Mouse (Mus musculus) lung, embryonic 16.5 days (tissue): ENCODE measurements around the gene Hspa1a. TPM values are rescaled to one million over a fixed set of nuclear protein-coding genes. Genes with fewer than 3 reads are reported as not detected.

ENCODE experiments used
- ATAC-seq: fragments of 200-750 bp; cut with Nextera tagmentation; 2 replicates; pipeline ENCODE4 v1.8.0; 2017; ENCODE audit warnings: low read depth, mild to moderate bottlenecking, moderate library complexity
- H3K27ac ChIP-seq: fragments of 300-500 bp; sonication (generic); 2 replicates; pipeline ENCODE4 v1.5.1; 2014; ENCODE audit warnings: mild to moderate bottlenecking, control low read depth, low read length
- H3K27me3 ChIP-seq: fragments of 300-500 bp; sonication (generic); 2 replicates; pipeline ENCODE4 v1.6.1; 2014; ENCODE audit warnings: low read depth, low read length, mixed read lengths; ENCODE audit not compliant: control insufficient read depth, insufficient read depth
- H3K36me3 ChIP-seq: fragments of 300-500 bp; sonication (generic); 2 replicates; pipeline ENCODE4 v1.6.1; 2014; ENCODE audit warnings: low read length; ENCODE audit not compliant: control insufficient read depth, insufficient read depth
- H3K4me1 ChIP-seq: fragments of 300-500 bp; sonication (generic); replicated peaks from 2 replicates; pipeline ENCODE4 v1.6.1; 2014; ENCODE audit warnings: low read length, mixed read lengths; ENCODE audit not compliant: control insufficient read depth, insufficient read depth
- H3K4me2 ChIP-seq: fragments of 300-500 bp; sonication (generic); 2 replicates; pipeline ENCODE4 v1.6.1; 2014; ENCODE audit warnings: low read depth, low read length, control low read depth
- H3K4me3 ChIP-seq: fragments of 300-500 bp; sonication (generic); 2 replicates; pipeline ENCODE4 v1.5.1; 2014; ENCODE audit warnings: mild to moderate bottlenecking, low read length, control low read depth
- H3K9ac ChIP-seq: fragments of 300-500 bp; sonication (generic); 2 replicates; pipeline ENCODE4 v1.6.1; 2014; ENCODE audit warnings: low read length, control low read depth
- H3K9me3 ChIP-seq: fragments of 300-500 bp; sonication (generic); 2 replicates; pipeline ENCODE4 v1.6.1; 2016; ENCODE audit warnings: low read length; ENCODE audit not compliant: control insufficient read depth
- WGBS: fragments of 180-500 bp; shearing (Covaris S2); extraction: QIAGEN DNeasy Blood & Tissue Kit; methylation state at CpG from one replicate; pipeline ENCODE4 v1.1.7; 2014; 5-methylcytosine and 5-hydroxymethylcytosine counted together
- polyA plus RNA-seq: library from polyadenylated mRNA; unstranded; fragments of >200 nt; fragmentation: Nextera tagmentation; extraction: Ambion mirVana; gene quantifications from 2 replicates; pipeline ENCODE4 v1.2.1, GENCODE M21; 2015

The Hspa1a gene
- polyA plus RNA-seq, 1 experiment from 2014 or later, result 4.4 TPM

DNA sequence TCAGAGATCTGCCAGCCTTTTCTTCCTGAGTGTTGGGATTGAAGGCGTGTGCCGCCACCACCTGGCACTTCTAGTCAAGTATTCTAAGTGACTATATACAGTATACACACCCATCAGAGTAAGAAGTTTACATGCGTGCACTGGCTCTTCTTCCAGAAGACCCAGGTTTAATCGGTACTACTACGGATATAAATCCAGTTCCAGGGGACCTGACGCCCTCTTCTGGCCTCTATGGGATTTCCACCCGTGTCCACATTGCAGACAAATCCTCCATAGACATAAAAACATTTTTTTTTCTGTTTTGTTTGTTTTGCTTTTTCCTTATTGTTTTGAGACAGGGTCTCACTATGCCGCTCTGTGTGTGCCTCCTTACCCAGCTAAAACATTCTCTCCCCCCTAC is 24.4 kb downstream of the Hspa1a start:
- no peak overlapping the region for H3K4me2 ChIP-seq
- H3K4me3 ChIP-seq, result no peak overlapping the region
- no peaks in the 10 kb centered on the region for H3K27me3 ChIP-seq
- H3K9ac ChIP-seq, result no peak overlapping the region
- no peak for ATAC-seq
- H3K9me3 ChIP-seq, result no peaks in the 10 kb centered on the region
- H3K27ac ChIP-seq, result no peak overlapping the region
- peaks cover 14% of the 10 kb centered on the region; the same call in 1 of the 2 replicates for H3K36me3 ChIP-seq
- WGBS, result 19% methylated on average over 8 of the region's 8 CpGs
- peaks cover 14% of the 10 kb centered on the region for H3K4me1 ChIP-seq

- no peak overlapping the region for H3K27ac ChIP-seq
- no peaks in the 10 kb centered on the region for H3K9me3 ChIP-seq
- peaks cover 14% of the 10 kb centered on the region; the same call in 1 of the 2 replicates for H3K36me3 ChIP-seq
- H3K4me2 ChIP-seq, result no peak overlapping the region
- ATAC-seq, result no peak
- 86% methylated on average over 5 of the region's 5 CpGs for WGBS
- H3K4me1 ChIP-seq, result peaks cover 17% of the 10 kb centered on the region
- H3K9ac ChIP-seq, result no peak overlapping the region
- no peak overlapping the region for H3K4me3 ChIP-seq
- H3K27me3 ChIP-seq, result no peaks in the 10 kb centered on the region
Observed at GRCm38 (mm10) chr17:34946486-34947140, 25.3 kb downstream of the Hspa1a start.

GRCm38 (mm10) chr17:34944362-34944761 is 27.6 kb downstream of the Hspa1a start:
- Histone ChIP-seq H3K4me2 (no peak overlapping the region), H3K9ac (no peak overlapping the region), H3K4me3 (no peak overlapping the region), H3K27ac (no peak overlapping the region), H3K4me1 (peaks cover 5% of the 10 kb centered on the region), H3K36me3 (peaks cover under 1% of the 10 kb centered on the region; the same call in 1 of the 2 replicates), H3K27me3 (no peaks in the 10 kb centered on the region), H3K9me3 (no peaks in the 10 kb centered on the region)
- no peak for ATAC-seq

DNA sequence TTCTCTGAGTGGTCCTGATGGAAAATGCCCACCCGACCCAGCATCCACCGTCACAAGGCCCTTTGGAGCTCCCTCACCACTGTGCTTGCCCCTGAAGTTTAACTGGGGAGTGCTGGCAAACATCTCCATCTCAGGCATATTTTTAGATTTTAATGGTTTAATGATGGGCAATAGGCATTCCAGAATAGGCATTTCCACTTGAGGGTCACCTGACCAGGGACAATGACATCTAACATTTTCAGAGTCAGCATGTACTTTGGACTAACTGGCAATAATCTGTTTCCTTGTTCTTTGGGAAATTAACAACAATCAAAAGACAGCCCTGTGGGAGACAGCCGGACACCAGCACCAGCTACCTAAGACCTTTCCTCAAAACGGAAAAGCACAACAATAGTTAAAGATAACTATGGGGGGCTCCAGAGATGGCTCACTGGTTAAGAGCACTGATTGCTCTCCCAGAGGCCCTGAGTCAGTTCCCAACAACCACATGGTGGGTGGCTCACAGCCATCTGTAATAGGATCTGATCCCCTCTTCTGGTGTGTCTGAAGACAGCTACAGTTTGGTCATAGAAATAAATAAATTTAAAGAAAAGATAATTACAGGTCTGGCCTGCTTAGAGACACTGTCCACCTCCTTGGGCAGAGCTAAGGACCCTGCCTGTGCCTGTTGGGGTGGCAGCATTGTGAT is 28.7 kb downstream of the Hspa1a start:
- H3K9ac ChIP-seq, result no peak overlapping the region
- H3K27me3 ChIP-seq, result no peaks in the 10 kb centered on the region
- H3K4me3 ChIP-seq, result no peak overlapping the region
- no peak for ATAC-seq
- peaks cover 5% of the 10 kb centered on the region for H3K4me1 ChIP-seq
- WGBS, result 81% methylated on average over 4 of the region's 4 CpGs
- no peaks in the 10 kb centered on the region for H3K9me3 ChIP-seq
- no peak overlapping the region for H3K4me2 ChIP-seq
- no peaks in the 10 kb centered on the region for H3K36me3 ChIP-seq
- no peak overlapping the region for H3K27ac ChIP-seq

DNA sequence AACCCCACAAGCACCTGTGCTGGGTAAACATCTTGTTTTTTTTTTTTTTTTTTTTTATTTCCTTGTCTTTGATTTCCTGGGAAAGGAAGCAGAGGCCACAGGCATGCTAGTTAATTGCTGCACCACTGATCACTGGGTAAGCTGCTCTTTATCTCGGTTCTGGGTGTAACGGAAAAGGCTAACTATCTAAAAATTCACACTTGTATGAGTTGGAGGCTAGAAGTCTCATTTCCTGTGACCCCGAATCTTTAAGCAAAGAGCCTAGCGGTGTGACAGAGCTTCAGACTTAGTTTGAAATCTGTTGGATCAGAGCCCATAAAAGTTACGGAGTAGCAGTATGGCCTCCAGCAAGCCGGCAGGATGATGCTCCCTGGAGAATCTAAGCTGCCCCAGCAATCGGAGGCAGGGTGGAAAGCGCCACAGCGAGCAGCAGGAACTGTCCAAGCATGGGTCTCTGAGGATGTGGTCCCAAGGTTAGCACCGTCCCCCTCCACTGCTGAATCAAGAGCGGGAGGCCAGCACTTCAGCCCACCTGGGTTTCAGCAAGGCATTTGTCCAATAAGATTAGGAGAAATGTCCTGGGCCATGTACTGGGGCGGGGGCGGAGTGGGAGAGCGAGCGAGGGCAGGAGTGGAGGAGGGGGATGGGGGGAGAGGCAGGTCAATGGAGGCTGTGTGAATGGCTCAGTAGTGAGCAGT is 30.5 kb downstream of the Hspa1a start:
- no peaks in the 10 kb centered on the region for H3K9me3 ChIP-seq
- ATAC-seq, result peak; percentile 62
- peak overlapping the region; percentile 55 for H3K4me2 ChIP-seq
- peaks cover 5% of the 10 kb centered on the region for H3K4me1 ChIP-seq
- 4% methylated on average over 15 of the region's 15 CpGs for WGBS
- no peak overlapping the region; the same call in 1 of the 2 replicates for H3K27ac ChIP-seq
- H3K9ac ChIP-seq, result peak overlapping the region; percentile 54
- H3K36me3 ChIP-seq, result no peaks in the 10 kb centered on the region
- H3K27me3 ChIP-seq, result no peaks in the 10 kb centered on the region
- H3K4me3 ChIP-seq, result peak overlapping the region; percentile 22

DNA sequence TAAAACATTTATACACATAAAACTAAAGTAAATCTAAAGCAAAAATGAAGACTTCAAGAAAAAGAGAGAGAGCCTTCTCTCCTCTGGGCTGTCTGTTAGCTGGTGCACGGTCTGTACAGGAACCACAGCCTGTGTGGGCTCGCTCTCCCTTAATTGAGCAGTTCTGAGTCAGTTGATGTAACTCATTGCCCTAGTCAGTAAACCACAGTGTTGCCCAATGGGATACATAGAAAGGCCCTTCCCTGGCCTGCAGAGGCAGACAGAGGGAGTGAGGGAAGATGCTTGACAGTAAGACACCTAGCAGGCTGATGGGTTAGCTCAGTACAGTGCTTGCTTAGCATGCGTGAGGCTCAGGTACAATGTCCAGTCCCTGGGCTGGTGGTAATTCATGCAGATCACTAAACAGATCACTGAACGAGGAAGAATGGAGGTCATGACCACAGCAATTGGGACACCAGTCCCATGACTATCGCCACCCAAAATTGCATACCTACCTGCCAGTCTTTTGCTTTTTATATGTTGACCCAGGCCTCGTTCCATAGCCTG is 33.9 kb downstream of the Hspa1a start:
- Histone ChIP-seq H3K9me3 (no peaks in the 10 kb centered on the region), H3K36me3 (no peaks in the 10 kb centered on the region), H3K4me2 (no peak overlapping the region), H3K4me3 (no peak overlapping the region), H3K27ac (no peak overlapping the region), H3K4me1 (peaks cover 5% of the 10 kb centered on the region), H3K9ac (no peak overlapping the region), H3K27me3 (no peaks in the 10 kb centered on the region)
- 79% methylated on average over 6 of the region's 6 CpGs for WGBS
- ATAC-seq, result no peak

DNA sequence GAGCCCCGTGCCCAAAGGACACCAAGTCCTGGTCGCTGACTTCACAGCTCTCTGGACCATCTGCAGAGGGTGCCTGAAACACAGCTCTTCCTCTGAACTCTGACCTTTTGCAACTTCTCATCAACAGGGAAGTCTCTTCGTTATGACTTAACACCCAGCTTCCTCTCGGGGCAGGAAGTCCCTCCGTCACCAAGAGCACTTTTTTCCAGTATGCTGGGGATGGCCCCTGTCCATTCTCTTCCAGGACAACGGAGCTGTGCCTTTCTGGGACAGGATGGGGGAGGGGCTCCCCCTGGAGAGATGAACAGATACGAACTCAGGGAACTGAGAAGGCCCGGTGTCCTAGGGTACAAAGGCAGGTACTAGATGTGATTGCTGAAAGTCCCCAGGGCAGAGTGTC is 37.1 kb downstream of the Hspa1a start:
- H3K27me3 ChIP-seq, result no peaks in the 10 kb centered on the region
- no peaks in the 10 kb centered on the region for H3K9me3 ChIP-seq
- H3K4me2 ChIP-seq, result no peak overlapping the region
- no peaks in the 10 kb centered on the region for H3K36me3 ChIP-seq
- peaks cover 7% of the 10 kb centered on the region for H3K4me1 ChIP-seq
- H3K4me3 ChIP-seq, result no peak overlapping the region
- WGBS, result 37% methylated on average over 8 of the region's 8 CpGs
- no peak overlapping the region for H3K9ac ChIP-seq
- ATAC-seq, result no peak
- H3K27ac ChIP-seq, result no peak overlapping the region

- no peak for ATAC-seq
- Histone ChIP-seq H3K9ac (no peak overlapping the region), H3K36me3 (no peaks in the 10 kb centered on the region), H3K4me1 (peaks cover 7% of the 10 kb centered on the region), H3K9me3 (no peaks in the 10 kb centered on the region), H3K27ac (no peak overlapping the region), H3K4me3 (no peak overlapping the region), H3K4me2 (no peak overlapping the region), H3K27me3 (no peaks in the 10 kb centered on the region)
- 76% methylated on average over 24 of the region's 24 CpGs for WGBS
Observed at GRCm38 (mm10) chr17:34934031-34934430, 37.9 kb downstream of the Hspa1a start.

DNA sequence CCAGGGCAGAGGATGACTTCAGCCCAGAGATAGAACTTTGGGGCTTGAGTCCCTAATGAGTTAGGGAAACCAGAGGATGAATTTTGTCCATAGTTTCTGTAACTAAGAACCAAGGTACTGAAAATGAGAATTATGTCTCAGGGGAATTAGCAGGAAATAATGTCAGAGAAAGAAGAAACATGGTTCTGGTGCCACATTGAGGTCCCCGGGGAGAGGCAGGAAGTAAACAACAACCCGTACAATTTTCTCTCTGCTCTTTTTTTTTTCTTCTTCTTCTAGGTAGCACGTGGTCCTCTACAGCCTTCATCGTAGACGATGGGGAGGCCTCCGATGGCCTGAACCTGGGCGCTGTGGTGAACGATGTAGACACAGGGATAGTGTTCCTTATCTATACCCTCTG is 39.7 kb downstream of the Hspa1a start:
- Histone ChIP-seq H3K27me3 (no peaks in the 10 kb centered on the region), H3K4me2 (peak overlapping the region; percentile 80), H3K9me3 (no peaks in the 10 kb centered on the region), H3K36me3 (no peaks in the 10 kb centered on the region), H3K9ac (peak overlapping the region; percentile 71), H3K27ac (no peak overlapping the region), H3K4me3 (peak overlapping the region; percentile 64), H3K4me1 (peaks cover 10% of the 10 kb centered on the region)
- ATAC-seq, result no peak
- 57% methylated on average over 8 of the region's 8 CpGs for WGBS
